Mouse (Mus musculus) layer of hippocampus, adult 2 months (tissue): Measurements from ENCODE around the gene Rhox2f. TPM values are rescaled to one million over a fixed set of nuclear protein-coding genes. Genes with fewer than 3 reads are reported as not detected.
"Not testable (repeated sequence)": the region's sequence is repeated elsewhere in the genome, so short reads cannot be mapped to it uniquely, and the experiment has no call there.

ENCODE experiments used
- DNase-seq, 2 experiments: peaks; one replicate each; pipeline ENCODE4 v3.0.0; 2022; ENCODE audit warnings: low spot score in 2 of 2
- H3K27ac ChIP-seq: fragments of 200-600 bp; 2 replicates; pipeline ENCODE4 v1.8.1; 2022
- H3K4me3 ChIP-seq: fragments of 200-600 bp; 2 replicates; pipeline ENCODE4 v1.8.1; 2022; ENCODE audit warnings: mild to moderate bottlenecking
- long read RNA-seq, 2 experiments: library from polyadenylated mRNA; stranded (forward); transcript quantifications; one replicate each; pipeline ENCODE4 v2.0.0; 2021; ENCODE audit warnings: borderline mapping rate in 2 of 2
- total RNA-seq, 2 experiments: library from RNA; stranded (reverse); gene quantifications; 2 replicates each; pipeline ENCODE4 v1.2.3; 2021

The Rhox2f gene
- not detected for total RNA-seq
- long read RNA-seq, experiment 1 = 0 reads
- long read RNA-seq, experiment 2 = 0 reads

DNA sequence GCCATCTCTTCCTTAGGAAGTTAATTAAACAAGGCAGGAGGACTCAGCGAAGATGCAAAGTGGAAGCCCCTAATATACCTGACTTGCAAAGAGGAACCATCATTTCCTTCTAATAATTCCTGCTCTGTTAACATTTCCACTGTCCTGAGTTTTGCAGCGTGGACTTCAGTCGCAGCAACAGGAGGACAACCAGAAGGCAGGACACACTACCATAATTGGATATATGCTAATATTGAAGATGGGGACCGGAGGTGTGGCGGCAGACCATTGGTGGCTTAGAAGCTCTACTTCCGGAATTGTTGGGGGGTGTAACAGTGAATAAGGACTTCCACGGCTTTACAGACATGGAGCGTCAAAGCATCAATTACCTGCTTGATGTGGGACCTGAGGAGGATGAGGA is at the start of gene Rhox2f:
Gene Rhox2f, plus strand, starts transcription at position 301 of the 400 bp plus-strand sequence.
- H3K27ac ChIP-seq, H3K4me3 ChIP-seq, DNase-seq: not testable (repeated sequence)

DNA sequence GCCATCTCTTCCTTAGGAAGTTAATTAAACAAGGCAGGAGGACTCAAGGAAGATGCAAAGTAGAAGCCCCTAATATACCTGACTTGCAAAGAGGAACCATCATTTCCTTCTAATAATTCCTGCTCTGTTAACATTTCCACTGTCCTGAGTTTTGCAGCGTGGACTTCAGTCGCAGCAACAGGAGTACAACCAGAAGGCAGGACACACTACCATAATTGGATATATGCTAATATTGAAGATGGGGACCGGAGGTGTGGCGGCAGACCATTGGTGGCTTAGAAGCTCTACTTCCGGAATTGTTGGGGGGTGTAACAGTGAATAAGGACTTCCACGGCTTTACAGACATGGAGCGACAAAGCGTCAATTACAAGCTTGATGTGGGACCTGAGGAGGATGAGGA is 41.1 kb upstream of the Rhox2f start, which contains the start of gene Rhox2e:
Gene Rhox2e, plus strand, starts transcription at position 301 of the 400 bp plus-strand sequence.
- not testable (repeated sequence) for DNase-seq, H3K27ac ChIP-seq

DNA sequence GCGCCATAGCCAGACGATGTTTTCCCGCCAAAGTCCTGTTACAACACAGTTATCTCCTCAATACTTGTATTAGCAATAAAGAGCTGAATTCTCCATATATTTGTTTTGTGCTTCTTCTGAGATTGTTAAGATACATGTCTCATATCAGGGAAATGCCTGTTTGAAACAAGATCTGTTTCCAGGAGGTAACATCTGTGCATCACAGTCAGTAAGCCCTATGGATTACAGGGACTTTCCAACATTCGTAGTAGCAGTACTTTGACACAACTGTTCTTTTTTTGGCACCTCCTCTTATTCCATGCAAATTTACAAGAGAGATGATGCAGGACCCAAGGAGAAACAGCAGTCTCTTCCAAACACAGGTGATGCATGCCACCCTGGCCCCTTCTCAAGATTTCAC is 29.5 kb upstream of the Rhox2f start, which contains the start of gene Rhox3e:
Gene Rhox3e, plus strand, starts transcription at position 301 of the 400 bp plus-strand sequence.
- not testable (repeated sequence) for H3K4me3 ChIP-seq, DNase-seq, H3K27ac ChIP-seq

More for the DNA sequence above, 41.1 kb upstream of the Rhox2f start, which contains the start of gene Rhox2e:
- not testable (repeated sequence) for H3K4me3 ChIP-seq

DNA sequence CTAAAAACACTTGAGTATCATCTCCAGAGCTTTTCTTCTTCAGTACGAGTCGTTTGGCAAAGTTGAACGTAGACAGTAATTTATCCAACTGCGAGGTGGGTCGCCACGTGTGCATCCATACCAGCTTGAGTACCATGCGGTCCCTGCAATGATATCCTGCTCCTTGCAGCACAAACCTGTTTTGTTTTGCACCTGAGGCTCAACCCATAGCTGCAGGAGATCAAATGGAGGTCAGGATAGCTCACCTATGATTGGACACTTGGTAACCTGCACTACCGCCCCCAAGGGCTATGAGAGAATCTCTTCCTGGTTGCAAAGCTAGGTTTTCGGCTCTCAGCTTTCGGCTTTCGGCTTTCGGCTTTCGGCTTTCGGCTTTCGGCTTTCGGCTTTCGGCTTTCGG is 14.1 kb upstream of the Rhox2f start, which contains the start of gene Rhox4e:
Gene Rhox4e, plus strand, starts transcription at position 301 of the 400 bp plus-strand sequence.
- H3K27ac ChIP-seq, DNase-seq, H3K4me3 ChIP-seq: not testable (repeated sequence)

DNA sequence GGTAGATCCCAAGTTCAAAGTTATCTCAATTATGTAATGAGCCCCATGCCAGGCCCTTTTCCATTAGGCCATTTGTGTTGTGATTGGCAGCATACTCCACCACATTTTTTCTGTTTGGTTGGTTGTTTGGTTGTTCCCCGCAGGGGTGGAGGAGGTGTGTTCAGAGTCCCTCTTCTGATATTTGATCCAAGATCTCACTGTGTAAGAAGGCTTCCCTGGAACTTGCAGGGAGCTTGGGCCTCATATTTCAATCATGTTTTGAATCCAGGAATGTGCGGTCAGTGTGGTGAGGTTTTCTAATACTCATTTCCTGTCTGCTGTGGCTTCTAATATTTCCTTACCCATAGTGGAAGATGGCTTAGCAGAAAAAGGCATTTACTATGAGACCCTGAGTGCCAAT is 1.4 kb downstream of the Rhox2f start:
- DNase-seq, H3K27ac ChIP-seq, H3K4me3 ChIP-seq: not testable (repeated sequence)

DNA sequence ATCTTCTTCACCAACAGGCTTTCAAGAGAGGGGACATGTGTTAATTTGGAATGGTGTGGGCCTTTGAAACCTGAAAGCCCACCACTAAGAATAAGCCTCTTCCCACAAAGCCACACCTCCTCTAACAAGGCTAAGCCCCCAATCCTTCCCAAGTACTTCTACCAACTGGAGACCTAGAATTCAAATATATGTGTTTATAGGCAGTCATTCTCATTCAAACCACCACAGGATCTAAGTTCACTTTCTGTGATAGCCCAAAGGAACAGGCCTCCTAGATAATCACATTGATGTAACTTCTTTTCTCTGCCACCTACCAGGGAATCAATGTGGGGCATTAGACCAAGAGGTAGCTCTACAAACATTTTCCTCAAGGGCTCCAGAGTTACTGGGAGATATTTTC is 9.5 kb downstream of the Rhox2f start, which contains the start of gene Rhox3f:
Gene Rhox3f, plus strand, starts transcription at position 301 of the 400 bp plus-strand sequence.
- DNase-seq, H3K4me3 ChIP-seq, H3K27ac ChIP-seq: not testable (repeated sequence)

DNA sequence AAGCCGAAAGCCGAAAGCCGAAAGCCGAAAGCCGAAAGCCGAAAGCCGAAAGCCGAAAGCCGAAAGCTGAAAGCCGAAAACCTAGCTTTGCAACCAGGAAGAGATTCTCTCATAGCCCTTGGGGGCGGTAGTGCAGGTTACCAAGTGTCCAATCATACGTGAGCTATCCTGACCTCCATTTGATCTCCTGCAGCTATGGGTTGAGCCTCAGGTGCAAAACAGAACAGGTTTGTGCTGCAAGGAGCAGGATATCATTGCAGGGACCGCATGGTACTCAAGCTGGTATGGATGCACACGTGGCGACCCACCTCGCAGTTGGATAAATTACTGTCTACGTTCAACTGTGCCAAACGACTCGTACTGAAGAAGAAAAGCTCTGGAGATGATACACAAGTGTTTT is 36.4 kb downstream of the Rhox2f start, which contains the start of gene Rhox4f:
Gene Rhox4f, minus strand, starts transcription at position 101 of the 400 bp plus-strand sequence.
- H3K4me3 ChIP-seq, H3K27ac ChIP-seq, DNase-seq: not testable (repeated sequence)

Other genes with a start within 250 kb of the Rhox2f start
- not detected for gene Rhox3a2, start 191.4 kb upstream of the Rhox2f start, total RNA-seq
- gene Rhox4a2, start 180.6 kb upstream of the Rhox2f start, total RNA-seq = not detected
- gene Rhox2b, start 159.3 kb upstream of the Rhox2f start, total RNA-seq = not detected
- gene Rhox4b, start 138.9 kb upstream of the Rhox2f start, total RNA-seq = not detected
- gene Rhox2c, start 117.7 kb upstream of the Rhox2f start, total RNA-seq = not detected
- not detected for gene Rhox3c, start 112.8 kb upstream of the Rhox2f start, total RNA-seq
- gene Rhox4c, start 91.1 kb upstream of the Rhox2f start, total RNA-seq = not detected
- not detected for gene Rhox2d, start 78.0 kb upstream of the Rhox2f start, total RNA-seq
- gene Rhox4d, start 57.0 kb upstream of the Rhox2f start, total RNA-seq = not detected
- gene Rhox2e, start 41.0 kb upstream of the Rhox2f start, total RNA-seq = not detected
- gene Rhox3e, start 29.4 kb upstream of the Rhox2f start, total RNA-seq = not detected
- gene Rhox4e, start 14.0 kb upstream of the Rhox2f start, total RNA-seq = not detected
- not detected for gene Rhox3f, start 9.6 kb downstream of the Rhox2f start, total RNA-seq
- gene Rhox4f, start 36.3 kb downstream of the Rhox2f start, total RNA-seq = not detected
- not detected for gene Rhox3g, start 57.2 kb downstream of the Rhox2f start, total RNA-seq
- not detected for gene Rhox2g, start 72.1 kb downstream of the Rhox2f start, total RNA-seq
- gene Rhox4g, start 79.9 kb downstream of the Rhox2f start, total RNA-seq = not detected
- not detected for gene Rhox3h, start 97.4 kb downstream of the Rhox2f start, total RNA-seq
- gene Rhox2h, start 101.9 kb downstream of the Rhox2f start, total RNA-seq = not detected
- gene Rhox5, start 233.4 kb downstream of the Rhox2f start, total RNA-seq = not detected